Mouse (Mus musculus): ENCODE measurements around the gene Tomm40l.

GRCm38 (mm10) chr1:171195046-171195822 is 27.1 kb downstream of the Tomm40l start:
- TF ChIP-seq CTCF (IDR thresholded peaks at IDR 0.05; ENCODE audit: extremely low read depth, insufficient read depth, insufficient read length, insufficient replicate concordance) = no peak
- TF ChIP-seq POLR2A (IDR thresholded peaks at IDR 0.05; ENCODE audit: low read depth, low read length) = no peak
